Mouse (Mus musculus): ENCODE data around the gene Mrpl11.
"Not testable (repeated sequence)": the region's sequence is repeated elsewhere in the genome, so short reads cannot be mapped to it uniquely, and the experiment has no call there.

Mrpl11 gene

DNA sequence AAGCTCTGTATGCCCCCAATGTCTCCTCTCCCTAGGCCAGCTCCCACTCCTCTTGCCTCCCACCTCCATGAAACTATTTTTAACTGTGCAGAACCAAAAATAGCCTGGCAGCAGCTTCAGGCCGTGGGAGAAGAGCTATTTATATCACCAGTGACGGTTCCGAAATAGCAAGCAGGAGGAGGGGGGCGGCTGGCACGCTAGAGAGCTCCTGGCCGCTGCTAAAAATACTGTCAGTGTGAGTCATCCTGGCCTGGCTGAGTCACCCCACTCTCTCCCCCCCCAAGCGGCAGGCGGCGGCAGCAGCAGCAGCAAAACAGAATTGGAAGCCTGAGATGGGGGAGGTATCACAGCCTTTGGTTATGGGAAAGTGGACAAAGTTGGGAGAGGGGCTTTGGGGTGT lies 31.0 kb downstream of the Mrpl11 start:
- DNase-seq (ENCODE audit: low spot score in 2 of 2), result peak; percentile 51 to 53

DNA sequence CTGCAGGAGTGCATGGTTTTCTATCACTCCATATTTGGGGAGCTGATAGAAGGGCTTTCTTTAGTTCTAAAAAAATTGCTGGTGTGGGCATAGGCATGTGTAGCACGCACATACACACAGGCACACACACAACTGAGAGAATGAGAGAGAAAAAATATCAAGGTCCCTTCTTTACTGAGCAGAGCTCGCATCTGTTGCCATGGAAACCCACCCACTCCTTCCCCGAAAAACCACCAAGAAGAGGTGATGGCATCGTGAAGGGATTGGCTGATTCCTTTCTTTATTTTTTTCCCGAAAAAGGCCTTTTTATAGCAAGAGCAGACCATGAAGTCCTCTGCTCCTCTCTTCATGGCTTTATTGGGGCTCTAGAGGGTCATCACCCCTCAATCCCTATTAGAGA lies 32.1 kb downstream of the Mrpl11 start:
- no peak for DNase-seq (ENCODE audit: low spot score in 2 of 2)

DNA sequence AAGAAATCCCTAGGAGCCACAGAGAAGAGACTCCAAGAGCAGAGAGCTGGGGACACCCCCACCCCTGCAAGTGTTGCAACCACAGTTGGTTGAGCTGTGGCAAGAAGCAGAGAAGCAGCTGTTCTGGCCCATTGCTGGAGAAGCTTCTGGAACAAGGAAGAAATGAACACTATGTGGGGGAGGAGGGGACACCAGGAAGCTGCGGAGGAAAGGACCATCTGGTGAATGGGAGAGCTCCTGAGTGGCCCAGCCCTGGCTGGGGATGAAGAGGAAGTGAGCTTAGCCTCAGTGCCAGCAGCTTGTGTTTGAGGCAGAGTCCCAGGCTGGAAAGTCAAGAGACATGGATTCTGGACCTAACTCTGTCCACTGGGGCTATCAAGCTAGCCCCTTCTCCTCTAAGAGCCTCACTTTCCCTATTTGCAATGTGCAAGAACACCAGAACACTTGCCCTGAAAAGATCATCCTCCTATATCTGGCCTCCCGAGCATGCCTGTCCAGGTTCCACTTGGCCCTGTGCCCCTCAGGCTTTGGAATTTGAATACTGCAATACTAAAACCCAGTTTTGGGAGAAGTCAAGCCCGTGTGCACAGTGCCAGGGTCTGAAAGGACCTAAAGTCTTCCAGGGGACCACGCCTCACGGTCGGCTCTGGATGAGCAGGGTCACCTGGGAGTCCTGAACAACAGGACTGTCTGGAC lies 37.6 kb downstream of the Mrpl11 start:
- DNase-seq (ENCODE audit: low spot score in 2 of 2), result no peak

DNA sequence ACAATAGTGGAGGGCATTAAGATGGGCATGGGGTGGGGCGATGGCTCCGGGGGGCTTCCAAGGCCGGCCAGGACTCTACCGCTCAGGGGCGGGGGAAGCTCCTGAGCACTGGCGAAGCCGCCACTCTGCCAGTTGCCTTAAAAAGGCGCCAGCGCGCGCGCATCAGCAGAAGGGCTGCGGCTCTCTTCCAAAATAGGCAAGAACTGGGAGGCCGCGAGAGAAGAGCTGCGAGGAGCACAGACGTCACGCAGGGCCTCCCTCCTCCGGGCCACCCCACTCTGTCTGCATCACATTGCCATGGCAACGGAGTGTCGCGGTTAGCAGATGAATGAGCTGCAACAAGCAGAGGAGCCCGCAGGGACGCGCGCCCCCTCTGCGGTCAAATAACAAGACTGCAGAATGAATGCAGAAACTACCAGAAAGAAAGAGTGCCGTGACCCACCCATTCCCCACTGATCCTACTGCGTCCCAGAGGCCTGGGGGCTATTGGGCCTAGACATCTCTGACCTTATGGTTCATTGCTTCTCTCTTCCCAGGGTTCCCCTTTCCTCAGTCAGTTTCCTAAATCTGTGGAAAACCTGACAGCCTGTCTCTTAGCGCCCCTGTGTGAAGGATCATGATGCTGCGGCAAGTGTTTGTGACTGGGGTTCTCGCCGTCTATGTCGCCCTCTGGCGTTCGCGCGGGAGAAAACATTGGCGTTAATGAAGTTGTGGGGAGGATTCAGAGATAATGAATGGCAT lies 39.9 kb downstream of the Mrpl11 start:
- DNase-seq (ENCODE audit: low spot score in 2 of 2), result peak; percentile 67 to 78

DNA sequence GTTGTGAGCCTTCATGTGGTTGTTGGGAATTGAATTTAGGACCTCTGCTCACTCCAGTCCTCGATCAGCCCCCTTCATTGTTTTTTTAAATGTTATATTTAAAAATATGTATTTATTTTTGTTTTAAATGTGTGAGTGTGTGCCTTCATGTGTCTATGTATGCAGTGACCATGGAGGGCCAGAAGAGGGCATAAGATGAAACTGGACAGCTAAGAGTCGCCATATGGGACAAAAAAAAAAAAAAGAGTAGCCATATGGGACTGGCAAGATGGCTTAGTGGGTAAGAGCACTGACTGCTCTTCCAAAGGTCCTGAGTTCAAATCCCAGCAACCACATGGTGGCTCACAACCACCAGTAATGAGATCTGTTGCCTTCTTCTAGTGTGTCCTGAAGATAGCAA lies 41.7 kb downstream of the Mrpl11 start:
- DNase-seq (ENCODE audit: low spot score in 2 of 2), result not testable (repeated sequence)

DNA sequence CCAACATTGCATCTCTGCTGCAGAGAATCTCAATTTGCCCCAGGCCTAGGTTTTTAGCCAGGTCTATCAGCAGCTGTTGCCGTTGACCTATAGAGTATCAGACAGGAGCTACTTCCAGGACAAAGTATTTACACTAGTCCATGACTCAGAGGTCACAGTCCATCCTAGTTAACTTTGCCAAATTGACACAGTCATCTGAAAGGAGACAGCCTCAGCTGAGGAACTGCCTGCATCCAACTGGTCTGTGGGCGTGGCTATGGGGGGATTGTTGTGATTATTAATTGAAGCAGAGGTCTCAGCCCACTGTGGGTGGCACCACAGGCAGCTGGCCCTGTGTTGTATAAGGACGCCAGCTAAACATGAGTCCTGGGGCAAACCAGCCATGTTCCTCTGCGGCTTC lies 43.0 kb downstream of the Mrpl11 start:
- DNase-seq (ENCODE audit: low spot score in 2 of 2), result no peak

DNA sequence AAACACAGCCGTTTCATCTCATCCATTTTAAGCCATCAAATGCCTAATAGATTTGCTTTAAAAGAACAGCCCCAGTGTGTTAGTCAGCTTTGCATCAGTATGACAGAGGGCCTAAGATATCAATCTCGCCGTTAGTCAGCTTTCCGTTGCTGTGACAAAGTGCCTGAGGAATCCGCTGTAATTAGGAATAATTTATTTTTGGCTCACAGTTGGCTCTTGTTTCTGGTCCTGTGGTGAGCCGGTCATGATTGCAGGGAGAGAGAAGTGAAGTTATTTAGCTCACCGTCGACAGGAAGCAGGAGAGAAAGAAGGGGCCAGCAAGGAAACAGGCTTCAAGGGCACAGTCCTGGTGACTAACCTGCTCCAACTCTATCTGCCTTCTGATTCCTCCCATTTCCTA lies 51.2 kb downstream of the Mrpl11 start:
- DNase-seq (ENCODE audit: low spot score in 2 of 2), result no peak

DNA sequence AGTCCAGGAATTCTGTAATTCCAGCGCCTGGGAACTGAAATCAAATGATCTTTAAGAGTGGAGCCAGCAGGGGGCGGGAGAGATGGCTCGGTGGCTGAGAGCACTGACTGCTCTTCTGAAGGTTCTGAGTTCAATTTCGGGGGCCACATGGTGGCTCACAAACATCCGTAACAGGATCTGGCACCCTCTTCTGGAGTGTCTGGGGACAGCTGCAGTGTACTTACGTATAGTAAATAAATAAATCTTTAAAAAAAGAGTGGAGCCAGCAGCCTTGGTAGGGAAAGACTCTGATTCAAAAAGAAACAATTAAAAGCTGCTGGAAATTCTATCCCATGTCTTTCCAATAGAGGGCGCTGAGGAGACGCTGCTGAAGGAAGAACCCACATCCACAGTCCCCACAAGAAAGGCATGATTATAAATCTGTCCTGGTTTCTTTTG lies 53.0 kb downstream of the Mrpl11 start:
- peak; percentile 32 to 34 for DNase-seq (ENCODE audit: low spot score in 2 of 2)

DNA sequence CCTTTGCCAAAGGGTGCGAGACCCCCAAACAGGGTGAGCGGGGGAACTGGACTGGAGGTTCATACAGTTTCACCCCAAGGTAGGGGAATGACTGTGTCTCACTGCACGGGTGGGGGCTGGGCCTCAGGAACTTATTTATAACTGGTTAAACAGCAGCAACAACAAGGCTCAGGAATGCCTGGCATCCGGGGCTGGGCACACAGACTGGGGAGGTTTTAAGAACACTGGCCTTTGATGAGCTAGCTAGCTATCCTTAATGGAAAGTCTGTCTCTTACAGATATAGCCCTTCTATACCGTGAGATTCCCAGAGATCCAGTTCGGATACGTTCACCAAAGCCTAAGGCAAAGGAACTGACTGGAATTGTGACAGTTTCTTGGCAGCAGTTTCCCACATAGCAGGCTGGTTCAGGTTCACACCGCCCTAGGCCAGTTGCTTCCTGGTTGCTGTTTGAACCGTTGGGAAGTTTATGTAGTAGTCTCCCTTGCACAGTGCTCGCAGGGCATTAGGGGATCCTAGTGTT lies 54.3 kb downstream of the Mrpl11 start:
- DNase-seq (ENCODE audit: low spot score in 2 of 2), result no peak

All from natural killer cell, adult 2 months (primary cell).